Mouse (Mus musculus) cerebellum, postnatal 25 days (tissue): ENCODE results near the gene Tbcel.

Experiments used
- DNase-seq, 2 experiments: peaks; one replicate each; pipeline ENCODE4 v3.0.0; 2021; ENCODE audit warnings: mixed read lengths in 2 of 2

Gene Tbcel

GRCm38 (mm10) chr9:42378071-42378470, 129.5 kb downstream of the Tbcel start:
- no peak for DNase-seq

DNA sequence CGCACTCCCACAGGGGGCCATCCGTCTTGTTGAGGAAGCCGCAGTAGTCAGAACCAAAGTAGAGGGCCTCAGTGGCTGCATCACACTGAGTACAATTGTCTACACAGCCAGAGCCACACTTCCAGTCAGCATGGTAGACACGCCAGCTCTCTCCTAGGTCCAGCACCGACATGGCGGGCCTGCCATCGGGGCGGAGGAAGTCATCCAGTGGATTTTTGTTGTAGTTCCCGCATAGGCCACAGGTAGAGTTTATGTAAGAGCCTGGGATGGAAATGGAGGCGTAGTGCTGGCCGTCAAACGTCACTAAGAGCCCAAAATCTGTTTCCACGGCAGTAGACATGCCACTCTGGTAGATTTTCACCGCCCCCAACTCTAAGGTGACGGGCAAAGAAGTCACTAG, 130.0 kb downstream of the Tbcel start:
- DNase-seq = no peak

DNA sequence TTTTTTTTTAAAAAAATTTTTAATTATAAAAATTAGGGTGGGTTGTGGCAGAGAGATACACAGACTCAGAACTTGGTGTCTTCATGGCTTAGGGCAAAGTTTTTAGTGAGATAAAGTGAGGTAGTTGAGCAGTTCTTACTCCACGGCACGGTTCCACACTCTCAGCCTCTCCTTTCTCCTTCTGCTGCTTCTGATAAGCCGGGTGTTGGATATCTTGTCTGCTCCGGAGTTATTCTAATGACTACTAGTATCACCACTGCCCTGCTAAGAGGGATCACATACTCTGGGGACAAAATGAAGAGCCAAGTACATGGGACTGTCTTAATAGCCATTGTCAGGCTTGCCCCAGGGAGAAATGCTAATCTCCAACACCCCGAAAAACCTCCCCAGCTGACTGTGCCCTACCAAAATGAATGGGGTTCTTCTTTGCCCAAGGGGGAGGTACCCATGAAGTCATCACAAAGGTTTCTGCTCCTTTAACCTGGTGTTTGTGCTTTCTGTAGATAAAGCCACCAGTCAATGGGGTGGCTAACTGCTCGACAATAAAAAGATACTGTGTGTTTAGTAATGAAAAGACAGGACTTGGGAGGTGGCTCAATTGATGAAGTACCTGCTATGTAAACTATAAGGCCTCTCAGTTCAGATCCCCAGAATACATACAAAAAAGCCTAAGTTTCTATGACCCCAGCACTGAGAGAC, 135.8 kb downstream of the Tbcel start:
- DNase-seq = no peak
